Mouse (Mus musculus): ENCODE results near the gene Rprd2.
"Not testable (repeated sequence)": the region's sequence is repeated elsewhere in the genome, so short reads cannot be mapped to it uniquely, and the experiment has no call there.

Gene Rprd2

DNA sequence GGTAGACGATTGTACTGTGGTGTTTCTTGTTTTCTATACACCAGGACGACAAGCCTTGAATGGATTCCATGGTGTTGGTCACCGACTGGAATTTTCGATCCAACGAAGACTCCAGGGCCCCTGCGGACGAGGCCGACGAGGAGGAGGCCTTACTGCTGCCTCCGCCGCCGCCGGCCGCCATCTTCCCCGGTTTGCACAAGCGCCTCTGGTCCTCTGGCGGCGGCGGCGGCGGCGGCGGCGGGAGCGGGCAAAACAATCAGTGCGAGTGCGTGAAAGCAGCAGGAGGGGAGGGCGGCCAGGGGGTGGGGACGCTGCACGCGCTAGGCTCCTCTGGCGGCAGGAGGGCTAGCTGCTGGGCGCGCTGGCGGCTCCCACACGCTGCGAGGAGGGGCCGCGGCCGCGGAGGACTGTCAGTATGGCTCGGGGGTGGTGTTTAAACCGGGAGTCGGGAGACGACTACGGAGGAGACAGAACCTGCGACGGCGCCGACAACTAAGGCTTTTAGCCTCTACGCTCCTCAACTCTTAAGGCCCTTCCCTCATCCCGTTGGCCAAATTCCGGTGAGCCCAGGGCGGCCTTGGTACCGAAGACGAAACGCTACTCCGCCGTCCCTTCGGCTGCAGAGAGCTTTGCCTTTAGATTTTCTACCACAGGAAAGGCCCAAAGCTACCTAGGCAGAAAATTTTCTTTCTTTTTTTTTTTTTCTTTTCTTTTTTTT lies at the start of gene Rprd2:
TSS of gene Rprd2 (minus strand) at position 293 of the 718 bp plus-strand sequence.
- DNase-seq (ENCODE audit: low spot score): peak; percentile 74

DNA sequence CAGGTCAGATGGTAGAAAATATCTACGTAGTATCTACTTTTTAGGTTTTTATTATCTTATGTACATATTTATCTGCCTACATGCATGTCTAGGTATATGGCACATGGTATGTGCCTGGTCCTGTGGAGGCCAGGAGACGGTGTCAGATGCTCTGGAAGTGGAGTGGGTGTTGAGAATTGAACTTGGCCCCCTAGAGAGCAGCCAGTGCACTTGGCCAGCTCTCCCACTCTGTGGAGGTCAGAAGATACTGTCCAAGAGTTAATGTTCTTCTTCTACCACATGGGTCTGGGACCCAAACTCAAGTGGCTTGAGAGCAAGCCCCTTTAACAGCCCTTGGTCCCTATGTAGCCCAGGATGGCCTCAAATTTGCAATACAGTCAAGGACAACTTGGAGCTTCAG lies 48.7 kb upstream of the Rprd2 start:
- no peak for DNase-seq (ENCODE audit: low spot score)

DNA sequence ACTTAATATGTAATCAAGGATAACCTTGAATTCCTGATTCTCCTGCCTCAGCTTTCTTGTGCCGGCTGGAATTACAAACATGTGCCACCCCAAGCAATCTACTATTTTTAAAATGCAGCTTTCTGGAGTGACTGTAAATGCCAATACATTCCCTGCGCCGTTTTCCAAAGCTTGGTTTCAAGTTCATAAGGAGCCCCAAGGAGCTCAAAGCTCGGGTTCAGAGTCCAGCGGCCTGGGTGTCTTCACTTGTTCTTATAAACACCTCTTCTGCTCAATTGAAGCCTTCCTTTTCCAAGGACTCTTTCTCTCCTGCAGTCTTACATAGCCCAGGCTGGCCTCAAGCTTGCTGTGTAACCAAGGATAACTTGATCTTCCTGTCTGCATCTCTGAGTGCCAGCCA lies 47.4 kb upstream of the Rprd2 start:
- DNase-seq (ENCODE audit: low spot score): no peak

DNA sequence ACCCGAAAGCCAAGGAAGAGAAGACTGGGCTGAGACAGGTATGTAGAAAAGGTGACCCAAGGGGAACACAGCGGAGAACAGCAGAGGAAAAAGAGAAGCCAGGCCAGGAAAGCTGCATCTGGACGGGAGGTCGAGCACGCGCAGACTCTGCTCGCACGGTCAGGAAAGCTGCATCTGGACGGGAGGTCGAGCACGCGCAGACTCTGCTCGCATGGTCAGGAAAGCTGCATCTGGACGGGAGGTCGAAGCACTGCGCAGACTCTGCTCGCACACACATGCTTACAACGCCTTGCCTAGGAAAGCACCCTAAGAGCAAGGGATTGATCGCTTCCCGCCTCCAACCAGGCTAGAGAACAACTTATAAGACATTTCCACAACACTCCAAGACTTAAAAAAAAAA lies 46.9 kb upstream of the Rprd2 start:
- DNase-seq (ENCODE audit: low spot score): no peak

DNA sequence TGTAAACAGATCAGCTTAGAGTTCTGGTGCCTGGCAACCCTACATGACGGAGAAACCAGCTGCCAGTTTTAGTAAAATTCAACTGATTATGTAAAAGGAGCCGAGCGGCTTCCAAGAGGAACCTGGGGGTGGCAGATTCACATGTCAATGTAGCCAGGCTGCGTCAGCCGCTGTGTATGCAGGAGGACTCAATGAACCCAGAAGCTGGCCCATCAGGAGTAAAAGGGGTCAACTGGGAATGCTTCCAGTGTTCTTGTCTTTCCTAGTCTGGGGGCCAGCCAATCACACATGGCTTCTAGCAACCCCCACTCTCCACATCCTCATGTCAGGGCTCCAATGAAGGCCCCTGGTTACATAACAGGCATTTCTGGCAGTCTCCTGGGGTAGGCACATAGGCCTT lies 46.4 kb upstream of the Rprd2 start:
- DNase-seq (ENCODE audit: low spot score): no peak

DNA sequence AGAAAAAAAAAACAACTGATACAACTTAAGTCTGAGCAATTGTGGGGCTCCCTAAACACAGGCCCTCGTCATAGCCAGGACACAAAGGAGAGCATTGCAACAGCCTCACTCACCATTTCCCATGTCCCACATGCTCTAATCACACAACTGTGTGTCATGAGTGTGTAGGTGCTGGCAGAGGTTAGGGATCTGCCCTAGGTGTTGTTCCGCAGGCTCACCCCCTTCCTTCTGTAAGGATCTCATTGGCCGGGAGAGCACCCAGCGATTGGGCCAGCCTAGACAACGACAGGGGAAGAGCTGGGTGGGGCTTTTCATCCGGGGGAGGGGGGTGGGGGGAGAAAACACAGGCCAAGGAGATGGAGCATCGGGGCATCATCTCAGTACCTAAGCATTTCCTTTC lies 44.9 kb upstream of the Rprd2 start:
- DNase-seq (ENCODE audit: low spot score): no peak

DNA sequence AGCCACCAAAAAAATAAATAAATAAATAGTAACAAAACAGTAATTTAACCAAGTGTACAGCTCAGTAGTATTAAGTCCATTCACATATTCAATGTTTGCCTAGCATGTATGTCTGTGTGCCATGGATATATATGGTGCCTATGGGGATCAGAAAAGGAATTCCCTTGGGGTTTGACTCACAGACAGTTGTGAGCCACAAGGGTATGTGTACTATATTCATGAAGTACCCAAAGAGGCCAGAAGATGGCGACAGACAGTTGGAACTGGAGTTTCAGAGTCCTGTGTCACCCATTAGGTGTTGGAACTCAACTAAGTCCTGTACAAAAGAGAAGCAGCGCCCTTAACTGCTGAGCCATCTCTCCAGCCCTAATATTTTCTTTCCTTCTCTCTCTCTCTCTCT lies 43.1 kb upstream of the Rprd2 start:
- DNase-seq (ENCODE audit: low spot score): peak; percentile 91

DNA sequence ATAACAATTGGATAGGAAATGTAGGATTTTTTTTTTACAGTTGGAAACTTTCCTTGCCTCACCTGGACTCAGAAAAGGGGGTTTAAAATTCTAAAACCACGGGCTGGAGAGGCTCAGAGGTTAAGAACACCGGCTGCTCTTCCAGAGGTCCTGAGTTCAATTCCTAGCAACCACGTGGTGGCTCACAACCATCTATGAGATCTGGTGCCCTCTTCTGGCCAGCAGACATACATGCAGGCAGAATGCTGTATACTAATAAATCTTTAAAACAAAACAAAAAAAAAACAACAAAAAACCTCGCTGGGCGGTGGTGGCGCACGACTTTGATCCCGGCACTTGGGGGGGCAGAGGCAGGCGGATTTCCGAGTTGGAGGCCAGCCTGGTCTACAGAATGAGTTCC lies 42.6 kb upstream of the Rprd2 start:
- peak; percentile 8 for DNase-seq (ENCODE audit: low spot score)

DNA sequence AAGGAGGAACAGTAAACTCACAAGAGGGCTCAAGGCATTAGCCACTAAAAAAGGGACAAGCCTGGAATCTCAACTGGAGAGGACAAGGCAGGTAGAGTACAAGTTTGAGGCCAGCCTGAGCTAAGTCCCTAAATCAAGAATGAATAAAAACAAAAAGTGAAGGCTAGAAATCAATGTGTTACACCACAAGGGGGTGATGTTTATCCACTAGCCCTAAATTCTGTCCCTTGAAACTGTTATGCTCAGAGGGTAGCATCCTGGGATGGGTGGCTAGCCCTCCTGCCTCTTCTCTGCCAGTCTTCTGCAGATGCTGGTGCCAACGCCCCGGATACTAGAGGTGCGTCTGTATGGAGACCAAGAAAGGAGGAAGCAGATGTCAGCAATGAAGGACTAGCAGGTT lies 41.7 kb upstream of the Rprd2 start:
- DNase-seq (ENCODE audit: low spot score): peak; percentile 26

DNA sequence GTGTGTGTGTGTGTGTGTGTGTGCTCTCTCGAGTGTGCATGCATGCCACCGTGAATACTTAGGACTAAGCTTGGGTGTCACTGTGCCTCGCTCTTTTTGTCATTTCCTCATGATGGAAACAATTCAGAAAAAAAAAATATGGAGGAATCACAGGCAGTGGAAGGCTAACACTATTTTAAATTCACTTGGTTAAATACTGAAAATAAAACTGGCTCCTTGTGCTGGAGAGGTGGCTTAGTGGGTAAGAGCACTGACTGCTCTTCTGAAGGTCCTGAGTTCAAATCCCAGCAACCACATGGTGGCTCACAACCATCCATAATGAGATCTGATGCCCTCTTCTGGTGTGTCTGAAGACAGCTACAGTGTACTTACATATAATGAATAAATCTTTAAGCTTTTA lies 39.6 kb upstream of the Rprd2 start:
- DNase-seq (ENCODE audit: low spot score): not testable (repeated sequence)

DNA sequence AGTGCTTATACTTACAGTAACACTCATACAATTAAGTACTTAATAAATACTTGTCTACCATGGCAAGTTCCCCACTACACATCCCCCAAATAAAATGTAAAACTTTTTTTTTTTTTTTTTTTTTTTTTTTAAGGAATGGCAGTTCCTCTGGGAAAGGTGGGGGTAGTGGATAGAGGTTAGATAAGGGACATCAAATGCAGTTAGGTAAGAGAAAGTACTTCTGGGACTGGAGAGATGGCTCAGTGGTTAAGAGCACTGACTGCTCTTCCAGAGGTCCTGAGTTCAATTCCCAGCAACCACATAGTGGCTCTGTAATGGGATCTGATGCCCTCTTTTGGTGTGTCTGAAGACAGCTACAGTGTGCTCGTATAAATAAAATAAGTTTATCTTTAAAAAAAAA lies 38.4 kb upstream of the Rprd2 start:
- not testable (repeated sequence) for DNase-seq (ENCODE audit: low spot score)

DNA sequence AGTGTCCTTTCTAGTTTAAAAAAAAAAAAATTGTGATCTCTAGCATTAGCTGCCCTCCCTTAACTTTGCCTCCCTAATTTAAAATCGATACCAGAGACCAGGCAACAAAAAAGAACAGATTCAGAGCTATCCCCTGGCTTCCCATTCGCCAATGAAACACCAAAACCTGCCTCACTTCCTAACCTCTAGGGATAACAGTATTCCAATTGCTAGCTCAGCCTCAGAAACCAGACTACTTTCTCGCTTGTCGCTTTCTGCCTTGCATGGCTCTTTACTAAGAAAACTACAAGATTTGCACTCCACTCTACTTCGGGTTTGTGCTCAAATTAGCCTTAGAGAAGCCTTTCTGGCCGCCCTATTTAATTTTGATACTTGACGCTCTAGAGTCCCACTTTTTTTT lies 37.5 kb upstream of the Rprd2 start:
- DNase-seq (ENCODE audit: low spot score): no peak

DNA sequence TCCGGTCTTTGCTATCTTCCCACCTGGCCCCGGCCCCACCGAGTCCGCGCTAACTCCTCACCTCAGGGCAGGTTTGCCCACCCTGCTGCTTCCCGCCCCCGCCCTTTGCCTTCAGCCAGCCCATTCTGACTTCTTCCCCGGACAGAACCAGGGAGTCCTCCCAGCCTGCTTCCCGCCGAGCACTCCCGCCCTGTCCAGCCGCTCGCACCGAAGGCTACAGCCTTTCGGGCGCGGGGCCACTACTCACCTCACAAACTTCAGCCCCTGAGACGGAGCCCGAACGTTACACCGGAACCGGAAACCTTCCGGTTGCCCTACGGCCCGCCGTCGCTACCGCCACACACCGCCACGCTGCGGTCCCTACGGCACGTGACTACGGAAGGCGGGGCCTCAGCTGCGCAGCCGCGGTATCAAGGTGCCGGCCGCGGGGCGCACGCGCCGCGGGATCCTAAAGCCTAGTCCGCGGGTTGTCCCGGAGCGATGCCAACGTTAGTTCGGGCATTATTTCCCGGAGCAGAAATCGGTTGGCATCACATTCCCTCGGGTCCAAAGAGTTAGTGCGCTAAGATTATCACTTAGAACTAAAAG lies 36.9 kb upstream of the Rprd2 start, which contains the start of gene Prpf3:
TSS of gene Prpf3 (minus strand) at position 384 of the 588 bp plus-strand sequence.
- peak; percentile 96 for DNase-seq (ENCODE audit: low spot score)

DNA sequence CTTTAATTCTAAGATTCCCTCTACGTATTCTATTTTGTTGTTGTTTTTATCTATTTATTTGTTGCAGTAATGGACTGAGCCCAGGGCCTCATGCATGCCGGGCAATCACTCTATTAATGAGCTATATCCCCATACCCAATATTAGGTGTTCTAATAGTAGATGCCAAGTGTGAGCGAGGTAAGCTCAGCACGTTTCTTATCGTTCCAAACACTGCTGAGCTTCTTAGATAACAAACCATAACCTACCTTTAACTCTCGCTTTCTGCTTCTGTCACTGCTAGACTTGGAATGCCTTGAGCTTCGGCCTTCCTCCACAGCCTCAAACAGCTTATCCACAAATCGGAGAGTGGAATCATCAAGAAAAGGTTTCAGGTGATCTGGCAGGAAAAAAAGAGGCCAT lies 32.7 kb upstream of the Rprd2 start:
- DNase-seq (ENCODE audit: low spot score): no peak

DNA sequence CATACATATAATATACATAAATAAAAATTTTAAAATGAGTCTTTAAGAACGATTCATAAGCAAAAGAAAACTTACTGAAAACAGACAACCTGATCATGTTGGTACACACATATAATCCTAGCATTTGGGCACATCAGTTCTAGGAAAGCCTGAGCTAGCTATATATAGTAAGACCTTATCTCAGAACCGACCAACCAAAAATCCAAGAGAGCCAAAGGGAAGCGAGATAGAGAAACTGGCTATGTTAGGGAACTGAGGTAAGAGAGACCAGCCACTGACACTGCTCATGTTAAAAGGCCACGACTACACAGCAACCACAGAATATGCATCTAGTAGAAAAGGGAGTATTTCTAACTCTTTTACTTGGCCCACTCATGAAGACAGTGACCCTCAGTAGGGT lies 31.9 kb upstream of the Rprd2 start:
- DNase-seq (ENCODE audit: low spot score): no peak

DNA sequence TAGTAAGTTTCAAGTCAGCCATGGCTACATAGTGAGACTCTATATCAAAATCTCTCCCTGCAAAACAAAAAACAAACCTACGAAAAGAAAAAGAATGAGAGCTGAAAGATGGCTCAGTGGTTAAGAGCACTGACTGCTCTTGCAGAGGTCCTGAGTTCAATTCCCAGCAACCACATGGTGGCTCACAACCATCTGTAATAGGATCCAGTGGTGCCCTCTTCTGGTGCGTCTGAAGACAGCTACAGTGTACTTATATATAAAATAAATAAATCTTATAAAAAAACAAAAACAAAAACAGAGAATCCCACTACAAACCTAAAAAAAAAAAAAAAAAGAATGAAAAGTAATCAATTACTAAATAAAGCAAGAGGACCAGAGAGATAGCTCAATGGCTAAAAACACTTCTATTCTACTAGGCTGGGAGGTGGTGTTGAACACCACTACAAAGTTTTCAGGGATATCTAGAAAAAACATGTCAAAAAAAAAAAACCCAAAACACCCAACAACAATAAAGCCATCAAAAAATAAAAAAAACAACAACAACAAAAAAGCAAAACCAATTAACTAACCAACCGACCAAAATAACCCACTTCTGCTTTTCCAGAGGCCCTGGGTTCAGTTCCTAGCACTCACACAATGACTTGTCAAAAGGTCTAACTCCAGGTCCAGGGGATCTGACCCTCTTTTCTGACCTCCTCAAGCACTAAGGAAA lies 24.0 kb upstream of the Rprd2 start:
- no peak for DNase-seq (ENCODE audit: low spot score)

DNA sequence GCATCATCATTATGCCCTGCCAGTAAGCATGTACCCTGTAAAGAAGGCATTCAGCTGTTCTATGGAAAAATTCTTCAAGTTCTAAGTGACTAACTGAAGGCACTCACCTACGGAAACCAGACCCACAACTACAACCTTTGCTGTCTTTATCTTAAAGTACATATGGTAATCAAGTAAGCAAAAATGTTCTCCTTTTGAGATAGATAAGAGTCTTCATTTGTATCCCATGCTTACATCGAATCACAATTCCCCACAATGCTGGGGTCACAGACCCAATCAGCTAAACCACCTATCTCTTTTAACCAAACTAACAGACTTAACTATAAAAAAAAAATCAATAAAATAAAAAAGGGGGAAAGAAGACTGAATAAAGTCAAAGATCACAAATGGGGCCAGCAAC lies 20.6 kb upstream of the Rprd2 start:
- no peak for DNase-seq (ENCODE audit: low spot score)

DNA sequence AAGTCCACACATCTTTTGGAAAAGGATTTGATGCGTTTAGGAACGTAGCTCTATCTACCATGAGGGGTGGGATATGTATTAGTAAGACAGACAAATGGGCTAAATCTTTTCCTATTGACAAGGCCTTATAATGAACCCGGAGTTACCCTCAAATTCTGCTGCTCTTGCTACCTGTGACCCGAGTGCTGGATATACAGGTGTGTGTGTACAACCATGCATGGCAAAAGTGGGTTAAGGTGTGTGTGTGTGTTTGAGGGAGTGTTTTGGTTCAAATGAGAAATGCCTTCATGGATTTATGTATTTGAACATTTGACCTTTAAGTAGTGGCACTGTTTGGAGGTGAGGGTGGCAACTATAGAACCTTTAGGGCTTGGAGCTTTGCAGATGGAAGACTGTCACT lies 10.4 kb upstream of the Rprd2 start:
- no peak for DNase-seq (ENCODE audit: low spot score)

DNA sequence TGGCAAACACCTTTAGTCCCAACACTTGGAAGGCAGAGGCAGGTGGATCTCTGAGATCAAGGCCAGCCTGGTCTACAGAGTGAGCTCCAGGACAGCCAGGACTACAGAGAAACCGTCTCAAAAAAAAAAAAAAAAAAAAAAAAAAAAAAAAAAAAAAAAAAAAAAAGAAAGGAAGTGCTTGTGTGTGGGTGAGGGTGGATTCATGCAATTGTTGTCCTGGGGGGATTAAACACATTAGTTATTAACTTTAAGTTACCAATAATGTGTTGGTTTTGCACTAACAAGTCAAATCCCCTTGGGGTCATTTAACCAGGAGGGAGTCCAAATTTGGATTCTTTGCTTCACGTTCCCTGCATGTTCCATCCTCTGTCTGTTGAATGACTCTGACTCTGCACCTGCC lies 7.6 kb upstream of the Rprd2 start:
- DNase-seq (ENCODE audit: low spot score): no peak

DNA sequence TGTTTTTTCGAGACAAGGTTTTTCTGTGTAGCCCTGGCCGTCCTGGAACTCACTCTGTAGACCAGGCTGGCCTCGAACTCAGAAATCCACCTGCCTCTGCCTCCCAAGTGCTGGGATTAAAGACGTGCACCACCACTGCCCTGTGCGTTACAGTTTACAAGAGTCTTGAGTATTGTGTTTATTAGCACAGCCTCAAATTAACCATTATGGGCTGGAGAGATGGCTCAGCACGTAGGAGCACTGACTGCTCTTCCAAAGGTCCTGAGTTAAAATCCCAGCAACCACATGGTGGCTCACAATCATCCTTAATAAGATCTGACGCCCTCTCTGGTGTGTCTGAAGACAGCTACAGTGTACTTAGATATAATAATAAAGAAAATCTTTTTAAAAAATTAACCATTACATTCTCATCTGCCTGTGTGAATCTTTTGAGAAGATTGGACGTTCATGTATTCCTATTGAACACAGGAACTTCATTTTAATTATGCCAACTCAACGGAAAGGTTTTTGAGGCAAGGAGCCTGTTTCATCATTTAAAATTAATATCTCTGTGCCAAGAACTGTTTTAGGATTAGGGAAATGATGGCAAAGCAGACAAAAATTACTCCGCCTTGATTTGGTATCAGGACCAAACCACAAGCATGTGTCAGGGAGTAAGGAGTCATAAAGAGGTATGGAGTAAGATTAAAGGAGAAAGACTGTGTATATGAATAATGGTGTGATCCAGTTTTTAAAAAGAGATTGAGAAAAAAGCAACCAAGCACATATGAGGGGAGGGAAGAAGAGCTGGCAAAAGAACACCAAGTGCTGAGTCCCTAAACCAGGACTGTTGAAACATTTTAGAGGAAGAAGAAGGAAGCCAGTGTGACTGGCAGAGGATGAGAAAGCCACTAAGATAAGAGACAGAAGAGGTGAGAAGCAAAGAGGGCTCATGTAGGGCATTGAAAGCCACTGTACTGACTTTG lies 1.7 kb upstream of the Rprd2 start:
- DNase-seq (ENCODE audit: low spot score): peak; percentile 17

DNA sequence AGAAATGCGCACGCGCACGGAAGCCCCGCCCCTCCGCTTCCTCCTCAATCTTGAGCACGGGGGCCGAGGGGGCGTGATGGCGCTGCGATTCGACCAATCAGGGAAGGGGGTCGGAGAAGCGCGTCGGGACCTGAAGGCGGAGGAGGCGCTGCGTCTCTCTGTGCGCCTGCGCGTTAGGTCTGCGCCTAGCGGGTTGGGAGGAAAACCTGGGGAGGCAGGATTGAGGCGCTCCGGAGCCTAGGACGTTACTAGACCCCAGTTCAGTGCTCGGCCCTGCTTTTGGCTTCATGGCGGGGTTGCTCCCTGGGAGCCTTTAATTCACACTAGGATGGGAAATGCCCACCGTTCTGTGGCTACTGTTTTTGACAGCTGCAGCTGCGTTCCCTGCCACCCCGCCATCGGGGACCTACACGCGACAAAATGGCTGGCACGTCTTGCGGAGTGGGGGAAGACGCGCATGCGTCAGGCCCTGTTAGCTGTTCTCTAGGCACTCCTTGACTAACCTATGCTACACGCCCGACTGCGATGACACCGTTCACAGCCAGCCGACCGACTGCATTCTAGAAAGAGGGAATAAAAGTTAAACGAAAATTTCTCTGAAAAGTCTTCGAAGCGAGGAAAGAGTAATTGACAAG lies 805 bp upstream of the Rprd2 start:
- peak; percentile 100 for DNase-seq (ENCODE audit: low spot score)

DNA sequence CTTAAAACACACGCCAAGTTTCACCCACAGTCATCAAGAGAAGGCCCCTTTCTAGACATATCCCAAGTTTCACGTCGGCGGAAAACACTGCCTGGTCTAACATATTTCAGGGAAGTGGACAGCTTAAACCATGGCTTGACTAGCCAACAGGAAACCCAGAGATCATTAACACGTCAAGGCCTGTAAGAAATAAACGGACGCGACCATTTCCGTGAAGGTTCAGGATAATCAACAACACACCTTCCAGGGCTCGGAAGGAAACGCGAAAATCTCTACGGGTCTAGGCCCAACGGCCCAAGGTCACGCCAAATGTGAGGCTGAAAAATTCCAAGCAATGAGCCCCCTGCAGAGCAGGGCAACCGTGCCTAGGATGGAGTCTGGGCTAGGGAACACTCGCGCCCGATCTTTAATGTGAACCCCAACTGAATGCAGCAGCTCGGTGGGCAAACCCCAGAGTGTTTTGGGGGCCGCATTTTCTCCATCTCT lies 594 bp downstream of the Rprd2 start:
- DNase-seq (ENCODE audit: low spot score): peak; percentile 74

Data from embryo, embryonic 10.5 days (tissue).